Mouse (Mus musculus) bone marrow macrophage, adult 2 months (primary cell): Measurements from ENCODE around the gene Mfsd6.

ENCODE experiments used
- CTCF ChIP-seq: IDR thresholded peaks from 2 replicates; pipeline ENCODE4 v1.5.1; 2012; ENCODE audit warnings: low read depth, mild to moderate bottlenecking, low read length, moderate library complexity
- POLR2A ChIP-seq: IDR thresholded peaks from 2 replicates; pipeline ENCODE4 v1.6.1; 2012; ENCODE audit warnings: mild to moderate bottlenecking, low read depth, low read length, borderline replicate concordance

GRCm38 (mm10) chr1:52701941-52702340, 25.3 kb downstream of the Mfsd6 start:
- TF ChIP-seq CTCF: no peak
- no peak for TF ChIP-seq POLR2A
